ENCODE assay signal across 9 mouse cellular contexts in the genomic region with DNA sequence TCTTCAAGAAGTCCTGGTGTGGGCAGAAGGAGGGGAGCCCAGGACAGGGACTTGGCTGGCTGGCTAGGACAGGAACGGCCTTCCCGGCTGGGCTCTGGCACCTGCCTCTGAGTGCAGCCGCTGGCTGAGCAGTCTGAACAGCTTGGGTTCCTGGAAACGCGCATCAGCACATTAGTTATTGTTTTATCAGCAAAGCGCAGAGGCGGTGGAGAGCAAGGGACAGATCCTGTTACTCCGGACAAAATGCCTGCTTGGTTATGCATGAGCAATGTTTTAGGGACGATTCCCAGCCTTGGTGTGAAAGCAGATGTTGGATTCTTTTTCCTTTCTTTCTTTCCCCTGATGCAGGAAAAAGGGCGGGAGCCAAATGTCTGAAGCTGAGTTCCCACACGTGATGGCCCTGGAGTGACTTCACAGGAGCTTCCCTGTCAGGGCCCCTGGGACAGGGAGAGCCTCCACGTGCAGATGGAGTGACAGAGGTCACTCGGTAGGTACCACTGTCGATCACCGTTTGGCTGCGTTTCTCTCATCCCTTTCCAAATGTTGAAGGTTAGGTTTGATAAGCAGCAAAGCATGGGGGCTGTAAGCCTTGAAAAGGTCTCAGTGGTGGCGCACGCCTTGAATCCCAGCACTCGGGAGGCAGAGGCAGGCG.
DNase-seq lines count a peak whose midpoint lies in the region; ATAC-seq lines count a peak whose summit lies in the region.
"Had no signal": no experiment of that assay in that cellular context is flagged by ENCODE, and none has a peak within 500 bp of the region (broad histone marks: within the 10 kb centered on the region; RNA-seq: fewer than 3 reads in every experiment).

No protein-coding gene starts in this region.

- no peaks in the 10 kb centered on the region for H3K36me3 ChIP-seq in heart, embryonic 12.5 days
- no peaks in the 10 kb centered on the region for H3K36me3 ChIP-seq in hindbrain, embryonic 14.5 days (replicated peaks; ENCODE audit: control insufficient read depth, insufficient read depth)
- H3K36me3 ChIP-seq: liver, embryonic 15.5 days had no signal

- DNase-seq in heart, adult 18-20 months = peak; percentile 73 to 86
- DNase-seq in hindbrain, embryonic 14.5 days (ENCODE audit: low spot score) = peak; percentile 36
- peak; percentile 41 for DNase-seq in lung, postnatal 36 days
- DNase-seq in frontal cortex, adult 2 months (ENCODE audit: extremely low spot score in 1 of 2, low spot score in 1 of 2) = no peak
- no peak for DNase-seq in spleen, postnatal 4 days (ENCODE audit: low spot score in 2 of 2)
- no peak for DNase-seq in T-cell, adult 2 months (ENCODE audit: low spot score)

- no peaks in the 10 kb centered on the region for H3K9me3 ChIP-seq in heart, embryonic 12.5 days (replicated peaks)
- no peaks in the 10 kb centered on the region for H3K9me3 ChIP-seq in hindbrain, embryonic 14.5 days (ENCODE audit: control insufficient read depth, low read length)
- H3K9me3 ChIP-seq: liver, embryonic 15.5 days had no signal

- no peak overlapping the region for H3K4me2 ChIP-seq in heart, embryonic 12.5 days
- H3K4me2 ChIP-seq in hindbrain, embryonic 14.5 days (replicated peaks) = no peak overlapping the region
- H3K4me2 ChIP-seq: liver, embryonic 15.5 days had no signal

- WGBS in heart, embryonic 12.5 days = 73% methylated on average over 20 of the region's 20 CpGs
- WGBS in hindbrain, embryonic 14.5 days = 53% methylated on average over 20 of the region's 20 CpGs

- no peak overlapping the region for H3K4me3 ChIP-seq in heart, embryonic 12.5 days
- H3K4me3 ChIP-seq in brown adipose tissue, adult 24 weeks (ENCODE audit: insufficient read depth, low read depth, low read length) = no peak overlapping the region
- H3K4me3 ChIP-seq in hindbrain, embryonic 14.5 days (replicated peaks; ENCODE audit: low read length) = no peak overlapping the region
- H3K4me3 ChIP-seq: liver, embryonic 15.5 days had no signal

- H3K4me1 ChIP-seq in heart, embryonic 12.5 days (replicated peaks) = no peaks in the 10 kb centered on the region
- no peaks in the 10 kb centered on the region for H3K4me1 ChIP-seq in brown adipose tissue, adult 24 weeks (ENCODE audit: control insufficient read depth, insufficient read depth, insufficient read length, low read length)
- H3K4me1 ChIP-seq in hindbrain, embryonic 14.5 days (replicated peaks; ENCODE audit: control insufficient read depth, insufficient read depth, low read length) = no peaks in the 10 kb centered on the region
- H3K4me1 ChIP-seq: liver, embryonic 15.5 days had no signal

- H3K27me3 ChIP-seq in heart, embryonic 12.5 days (replicated peaks) = no peaks in the 10 kb centered on the region; the same call in 1 of the 2 replicates
- no peaks in the 10 kb centered on the region for H3K27me3 ChIP-seq in hindbrain, embryonic 14.5 days (ENCODE audit: control insufficient read depth, insufficient read depth, low read length)
- H3K27me3 ChIP-seq: liver, embryonic 15.5 days had no signal

- H3K27ac ChIP-seq in heart, embryonic 12.5 days (ENCODE audit: poor library complexity, severe bottlenecking) = no peak overlapping the region
- H3K27ac ChIP-seq in brown adipose tissue, adult 24 weeks (replicated peaks; ENCODE audit: low read depth, low read length) = 0 out of 2 replicates have a peak overlapping the region, but pooled peaks have one; percentile 15
- H3K27ac ChIP-seq in hindbrain, embryonic 14.5 days = no peak overlapping the region
- H3K27ac ChIP-seq: liver, embryonic 15.5 days had no signal

- H3K9ac ChIP-seq in heart, embryonic 12.5 days = no peak overlapping the region
- H3K9ac ChIP-seq in hindbrain, embryonic 14.5 days = no peak overlapping the region
- H3K9ac ChIP-seq: liver, embryonic 15.5 days had no signal

- ATAC-seq in heart, embryonic 12.5 days (ENCODE audit: insufficient number of reproducible peaks, low FRiP score) = no peak
- no peak for ATAC-seq in hindbrain, embryonic 14.5 days (ENCODE audit: low FRiP score)

Comparison
In these comparisons a context has a peak if more than half of its experiments do, and no peak if none do; other contexts are left out.
1. DNase-seq: peak in heart, adult 18-20 months (2 of 2), hindbrain, embryonic 14.5 days (single experiment) and lung, postnatal 36 days (single experiment); none in frontal cortex, adult 2 months (0 of 2), spleen, postnatal 4 days (0 of 2) and T-cell, adult 2 months (single experiment).